Mouse (Mus musculus) liver, adult 2 months (tissue): ENCODE data around the gene Rnf181. TPM values are rescaled to one million over a fixed set of nuclear protein-coding genes. Genes with fewer than 3 reads are reported as not detected.

Experiments used
- DNase-seq: peaks from one replicate; pipeline ENCODE4 v3.0.0-alpha.2; 2011; ENCODE audit warnings: low read depth, low spot score; ENCODE audit errors: extremely low read depth
- H3K27ac ChIP-seq: fragments of 200-500 bp; replicated peaks from 2 replicates; pipeline ENCODE4 v1.5.1; 2012; ENCODE audit warnings: low read depth, mild to moderate bottlenecking, control low read depth, inconsistent platforms, low read length; ENCODE audit not compliant: insufficient read depth
- H3K27me3 ChIP-seq: fragments of 200-500 bp; 2 replicates; pipeline ENCODE4 v1.6.1; 2012; ENCODE audit warnings: mild to moderate bottlenecking, moderate library complexity, low read length, inconsistent platforms; ENCODE audit not compliant: control insufficient read depth, insufficient read depth
- H3K36me3 ChIP-seq: fragments of 200-500 bp; 2 replicates; pipeline ENCODE4 v1.6.1; 2012; ENCODE audit warnings: low read length, inconsistent platforms; ENCODE audit not compliant: control insufficient read depth, insufficient read depth
- H3K4me1 ChIP-seq: fragments of 200-500 bp; 2 replicates; pipeline ENCODE4 v1.6.1; 2011; ENCODE audit warnings: low read length; ENCODE audit not compliant: control insufficient read depth, insufficient read depth
- H3K4me3 ChIP-seq: fragments of 200-500 bp; 2 replicates; pipeline ENCODE4 v1.5.1; 2011; ENCODE audit warnings: low read depth, mild to moderate bottlenecking, control low read depth, low read length, moderate library complexity; ENCODE audit not compliant: insufficient read depth
- H3K79me2 ChIP-seq: fragments of 200-500 bp; 2 replicates; pipeline ENCODE4 v1.6.1; 2012; ENCODE audit warnings: inconsistent platforms, mild to moderate bottlenecking, low read length, moderate library complexity; ENCODE audit not compliant: control insufficient read depth, insufficient read depth
- H3K9ac ChIP-seq: fragments of 200-500 bp; 2 replicates; pipeline ENCODE4 v1.6.1; 2012; ENCODE audit warnings: low read depth, mild to moderate bottlenecking, control low read depth, inconsistent platforms, low read length
- CTCF ChIP-seq: fragments of 200-500 bp; IDR thresholded peaks from 2 replicates; pipeline ENCODE4 v1.5.1; 2011; ENCODE audit warnings: low read depth, low read length, control low read depth
- POLR2A ChIP-seq: fragments of 200-500 bp; IDR thresholded peaks from 2 replicates; pipeline ENCODE4 v1.6.1; 2011; ENCODE audit warnings: low read length, control low read depth; ENCODE audit not compliant: insufficient read depth; ENCODE audit errors: extremely low read depth
- WGBS: fragments of 180-500 bp; shearing (Covaris S2); methylation state at CpG from one replicate; pipeline ENCODE4 v1.1.7; 2018; 5-methylcytosine and 5-hydroxymethylcytosine counted together
- polyA plus RNA-seq: library from polyadenylated mRNA; depleted of rRNA; stranded (reverse); fragments of >200 nt; gene quantifications from 2 replicates; pipeline ENCODE4 v1.2.3, GENCODE M21; 2012
- total RNA-seq: library from RNA; depleted of rRNA; stranded (reverse); fragments of >200 nt; gene quantifications from 2 replicates; pipeline ENCODE4 v1.2.3, GENCODE M21; 2014

Gene Rnf181
- total and polyA plus RNA-seq, 2 experiments = 62.6 to 75.2 TPM

- Histone ChIP-seq H3K79me2 (no peaks in the 10 kb centered on the region), H3K27ac (no peak overlapping the region), H3K27me3 (no peaks in the 10 kb centered on the region), H3K4me3 (no peak overlapping the region), H3K4me1 (no peaks in the 10 kb centered on the region), H3K36me3 (no peaks in the 10 kb centered on the region), H3K9ac (no peak overlapping the region)
- WGBS = 69% methylated on average over 10 of the region's 10 CpGs
- TF ChIP-seq CTCF (no peak), POLR2A (no peak)
- no peak for DNase-seq
Observed at GRCm38 (mm10) chr6:72396837-72397251, 30.1 kb upstream of the Rnf181 start.

GRCm38 (mm10) chr6:72392341-72392740 is 25.6 kb upstream of the Rnf181 start:
- TF ChIP-seq POLR2A = no peak
- TF ChIP-seq CTCF = no peak
- H3K4me1 ChIP-seq = peaks cover 6% of the 10 kb centered on the region
- H3K27ac ChIP-seq = no peak overlapping the region
- H3K79me2 ChIP-seq = peaks cover 10% of the 10 kb centered on the region; the same call in 1 of the 2 replicates
- H3K9ac ChIP-seq = no peak overlapping the region
- WGBS = 97% methylated on average over 5 of the region's 5 CpGs
- no peak for DNase-seq
- no peak overlapping the region for H3K4me3 ChIP-seq
- H3K36me3 ChIP-seq = peaks cover 6% of the 10 kb centered on the region; the same call in 1 of the 2 replicates
- no peaks in the 10 kb centered on the region for H3K27me3 ChIP-seq

DNA sequence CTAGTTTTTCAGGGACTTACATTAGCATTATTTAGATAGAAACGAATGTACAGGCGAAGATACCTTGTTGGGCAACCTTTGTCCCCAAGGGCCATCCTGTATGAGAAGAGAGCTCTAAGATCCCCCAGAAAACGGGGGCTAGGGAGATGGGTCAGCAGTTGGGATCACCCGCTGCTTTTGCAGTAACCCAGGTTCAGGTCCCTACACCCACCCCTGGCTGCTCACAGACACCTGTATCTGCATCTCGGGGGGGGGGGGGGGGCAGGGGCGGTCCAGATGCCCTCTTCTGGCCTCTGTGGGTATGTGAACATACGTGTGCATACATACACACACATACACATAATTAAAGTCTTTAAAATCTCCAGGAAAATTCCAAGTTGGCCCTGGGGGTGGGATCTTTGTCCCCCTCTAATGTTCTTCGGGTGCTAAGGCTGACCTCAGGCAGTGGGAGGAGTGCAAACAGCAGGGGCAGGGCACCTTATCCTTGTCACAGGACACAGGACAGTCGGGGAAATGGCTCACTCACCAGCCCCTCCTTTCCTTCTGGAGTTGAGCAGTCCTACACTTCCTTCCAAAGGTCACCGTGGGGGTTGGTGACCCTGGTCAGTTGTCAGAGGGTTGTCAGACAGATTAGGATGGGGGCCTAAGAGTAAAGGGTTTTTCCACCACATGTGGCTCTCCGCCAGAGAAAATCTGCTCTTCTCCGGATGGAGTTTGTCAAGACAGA is 24.2 kb upstream of the Rnf181 start:
- WGBS = 9% methylated on average over 12 of the region's 12 CpGs
- H3K4me3 ChIP-seq = no peak overlapping the region; the same call in 1 of the 2 replicates
- H3K27me3 ChIP-seq = no peaks in the 10 kb centered on the region
- H3K9ac ChIP-seq = peak overlapping the region; percentile 13; the same call in 1 of the 2 replicates
- H3K27ac ChIP-seq = peak overlapping the region; percentile 93
- peak; percentile 60 for DNase-seq
- peaks cover 13% of the 10 kb centered on the region; the same call in 1 of the 2 replicates for H3K36me3 ChIP-seq
- peaks cover 10% of the 10 kb centered on the region; the same call in 1 of the 2 replicates for H3K79me2 ChIP-seq
- TF ChIP-seq POLR2A (no peak), CTCF (no peak)
- peaks cover 6% of the 10 kb centered on the region for H3K4me1 ChIP-seq

- H3K27ac ChIP-seq = peak within 1 kb of the TSS; percentile 93
- H3K36me3 ChIP-seq = peaks cover 18% of the 10 kb centered on the region
- H3K79me2 ChIP-seq = peaks cover 10% of the 10 kb centered on the region; the same call in 1 of the 2 replicates
- peak within 1 kb of the TSS; percentile 79 for H3K9ac ChIP-seq
- WGBS = 1% methylated on average over 33 of the region's 33 CpGs
- DNase-seq = peak; percentile 89
- H3K4me3 ChIP-seq = peak within 1 kb of the TSS; percentile 73
- H3K27me3 ChIP-seq = no peaks in the 10 kb centered on the region
- peak; percentile 59 for TF ChIP-seq CTCF
- peak; percentile 80 for TF ChIP-seq POLR2A
- H3K4me1 ChIP-seq = peaks cover 6% of the 10 kb centered on the region
Observed at GRCm38 (mm10) chr6:72389941-72390771, 23.4 kb upstream of the Rnf181 start, which contains the start of gene Vamp8. TSS of gene Vamp8 (minus strand) at chr6:72390703.

GRCm38 (mm10) chr6:72389471-72389940 is 22.8 kb upstream of the Rnf181 start:
- no peak for TF ChIP-seq CTCF
- TF ChIP-seq POLR2A = no peak
- Histone ChIP-seq H3K79me2 (peaks cover 10% of the 10 kb centered on the region; the same call in 1 of the 2 replicates), H3K9ac (peak overlapping the region; percentile 79), H3K27ac (peak overlapping the region; percentile 93), H3K4me1 (peaks cover 6% of the 10 kb centered on the region), H3K36me3 (peaks cover 21% of the 10 kb centered on the region), H3K4me3 (peak overlapping the region; percentile 73), H3K27me3 (no peaks in the 10 kb centered on the region)
- DNase-seq = no peak
- 1% methylated on average over 13 of the region's 13 CpGs for WGBS
